Mouse (Mus musculus) embryonic fibroblast, embryonic 13.5 days (primary cell): Measurements from ENCODE around the gene Slk. TPM values are rescaled to one million over a fixed set of nuclear protein-coding genes. Genes with fewer than 3 reads are reported as not detected.

ENCODE experiments used
- H3K27ac ChIP-seq: 2 replicates; pipeline ENCODE4 v1.5.1; 2012; ENCODE audit warnings: low read length, control low read depth, inconsistent platforms; ENCODE audit not compliant: insufficient read depth
- H3K4me1 ChIP-seq: 2 replicates; pipeline ENCODE4 v1.6.1; 2011; ENCODE audit warnings: low read length; ENCODE audit not compliant: control insufficient read depth, insufficient read depth
- H3K4me3 ChIP-seq: 2 replicates; pipeline ENCODE4 v1.5.1; 2011; ENCODE audit warnings: mild to moderate bottlenecking, control low read depth, low read length; ENCODE audit not compliant: insufficient read depth
- CTCF ChIP-seq: IDR thresholded peaks from 2 replicates; pipeline ENCODE4 v1.5.1; 2011; ENCODE audit warnings: mild to moderate bottlenecking, control low read depth, low read length, moderate library complexity, borderline replicate concordance; ENCODE audit not compliant: insufficient read depth
- POLR2A ChIP-seq: IDR thresholded peaks from 2 replicates; pipeline ENCODE4 v1.6.1; 2011; ENCODE audit warnings: low read depth, mild to moderate bottlenecking, control low read depth, low read length, moderate library complexity
- polyA plus RNA-seq: library from polyadenylated mRNA; stranded (reverse); fragments of >200 nt; gene quantifications from 2 replicates; pipeline ENCODE4 v1.2.4, GENCODE M21; 2011; ENCODE audit warnings: low read depth; ENCODE audit not compliant: missing spikeins, insufficient read length

Gene Slk
- 60.9 and 65.6 TPM in 2 replicates for polyA plus RNA-seq

GRCm38 (mm10) chr19:47579225-47579787 lies at the start of gene Slk:
Gene Slk, plus strand, starts transcription at chr19:47579678.
- Histone ChIP-seq H3K4me3 (peak within 1 kb of the TSS; percentile 99), H3K4me1 (peaks cover 2% of the 10 kb centered on the region), H3K27ac (peak within 1 kb of the TSS; percentile 66)
- TF ChIP-seq CTCF (no peak), POLR2A (peak; percentile 85)

DNA sequence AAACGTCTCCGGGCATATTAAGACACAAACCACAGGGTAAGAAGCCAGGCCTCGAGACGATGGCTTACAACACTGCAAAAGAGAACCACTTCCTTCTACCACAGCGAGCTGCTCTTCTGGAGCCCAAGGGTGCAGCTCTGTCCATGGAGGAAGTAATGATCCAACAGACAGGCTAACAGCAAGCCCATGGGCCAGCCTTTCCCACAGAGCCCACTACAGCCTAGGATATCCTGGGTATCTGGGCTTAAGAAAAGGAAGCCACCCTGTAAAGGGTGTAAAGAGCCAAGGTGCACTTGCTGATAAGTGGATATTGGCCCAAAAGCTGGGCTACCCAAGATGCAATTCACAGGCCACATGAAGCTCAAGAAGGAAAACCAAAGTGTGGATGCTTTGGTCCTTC lies 48.2 kb upstream of the Slk start:
- no peak for TF ChIP-seq POLR2A
- TF ChIP-seq CTCF: no peak
- Histone ChIP-seq H3K4me3 (no peak overlapping the region), H3K27ac (no peak overlapping the region), H3K4me1 (peaks cover 6% of the 10 kb centered on the region; the same call in 1 of the 2 replicates)

DNA sequence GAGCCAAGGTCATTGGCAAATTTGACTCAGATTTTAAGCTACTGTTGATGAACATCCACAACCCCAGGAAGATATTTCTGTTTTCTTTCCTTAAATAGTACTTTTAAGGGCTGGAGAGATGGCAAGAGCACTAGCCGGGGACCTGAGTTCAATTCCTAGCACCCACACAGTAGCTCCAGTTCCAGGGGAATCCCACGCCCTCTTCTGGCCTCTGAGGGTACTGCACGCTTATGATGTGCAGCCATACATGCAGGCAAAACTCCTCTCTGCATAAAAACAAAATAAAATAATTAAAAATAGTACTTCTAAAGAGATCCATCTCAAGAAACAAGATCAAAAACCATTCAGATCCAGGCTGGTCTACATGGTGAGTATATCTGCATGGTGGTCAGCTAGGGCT lies 47.0 kb upstream of the Slk start:
- H3K27ac ChIP-seq: no peak overlapping the region
- no peaks in the 10 kb centered on the region for H3K4me1 ChIP-seq
- H3K4me3 ChIP-seq: no peak overlapping the region
- TF ChIP-seq CTCF (no peak), POLR2A (no peak)

GRCm38 (mm10) chr19:47534131-47534530 lies 45.3 kb upstream of the Slk start:
- Histone ChIP-seq H3K4me1 (no peaks in the 10 kb centered on the region), H3K4me3 (no peak overlapping the region), H3K27ac (no peak overlapping the region)
- TF ChIP-seq POLR2A (no peak), CTCF (no peak)

GRCm38 (mm10) chr19:47536521-47537299 lies 42.8 kb upstream of the Slk start:
- peak overlapping the region; percentile 62 for H3K27ac ChIP-seq
- peak overlapping the region; percentile 46 for H3K4me3 ChIP-seq
- H3K4me1 ChIP-seq: no peaks in the 10 kb centered on the region
- TF ChIP-seq CTCF (no peak), POLR2A (peak; percentile 65)

DNA sequence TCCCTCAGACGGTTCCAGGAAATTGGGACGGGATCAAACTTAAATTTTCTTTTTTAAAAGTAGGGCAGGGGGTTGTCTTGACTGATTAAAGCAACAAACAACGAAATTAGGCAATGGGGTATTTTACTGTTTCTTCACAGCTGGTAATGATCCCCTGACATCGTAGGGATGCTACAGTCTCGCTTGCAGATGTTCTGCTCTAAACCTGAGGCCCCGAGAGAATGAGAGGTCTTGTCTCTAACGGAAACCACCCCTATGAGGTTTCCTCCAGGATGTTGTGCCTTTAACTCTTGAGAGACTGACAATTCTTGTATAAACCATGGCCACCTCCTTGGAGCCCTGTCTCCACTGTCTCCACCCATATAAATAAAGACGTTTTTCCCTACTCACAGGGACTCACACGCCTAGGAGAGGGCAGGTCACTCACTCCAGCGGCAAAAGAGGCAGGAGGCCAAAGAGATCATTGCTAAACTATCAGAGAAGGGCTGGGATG lies 42.1 kb upstream of the Slk start, which contains the start of gene Stn1:
TSS of gene Stn1 (minus strand) at position 208 of the 493 bp plus-strand sequence.
- Histone ChIP-seq H3K4me1 (no peaks in the 10 kb centered on the region), H3K4me3 (peak within 1 kb of the TSS; percentile 46), H3K27ac (peak within 1 kb of the TSS; percentile 62)
- TF ChIP-seq CTCF (no peak), POLR2A (no peak)

GRCm38 (mm10) chr19:47537879-47538278 lies 41.6 kb upstream of the Slk start:
- TF ChIP-seq POLR2A (no peak), CTCF (no peak)
- no peaks in the 10 kb centered on the region for H3K4me1 ChIP-seq
- H3K4me3 ChIP-seq: no peak overlapping the region
- peak overlapping the region; percentile 62; the same call in 1 of the 2 replicates for H3K27ac ChIP-seq

DNA sequence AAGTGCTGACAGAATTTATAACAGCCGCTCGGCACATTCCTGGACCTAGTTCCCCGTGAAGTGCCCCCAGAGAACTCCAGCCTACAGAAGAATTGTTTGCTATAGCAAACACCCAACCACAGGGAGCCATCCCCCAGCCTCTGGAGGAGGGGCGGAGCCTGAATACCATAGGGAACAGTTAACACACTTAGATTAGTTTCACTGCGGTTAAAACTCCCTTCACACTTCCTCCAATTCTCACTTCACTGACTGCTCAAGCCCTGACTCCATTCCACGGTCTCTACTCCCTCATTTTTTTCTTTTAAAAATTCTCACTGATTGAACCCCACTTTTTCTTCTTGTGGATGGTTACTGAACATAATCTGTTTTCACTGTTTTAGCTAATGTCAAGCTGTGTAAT lies 40.7 kb upstream of the Slk start:
- TF ChIP-seq POLR2A: no peak
- TF ChIP-seq CTCF: no peak
- no peak overlapping the region for H3K4me3 ChIP-seq
- H3K4me1 ChIP-seq: no peaks in the 10 kb centered on the region
- peak overlapping the region; percentile 45 for H3K27ac ChIP-seq

- no peaks in the 10 kb centered on the region for H3K4me1 ChIP-seq
- no peak overlapping the region for H3K27ac ChIP-seq
- no peak overlapping the region for H3K4me3 ChIP-seq
- TF ChIP-seq POLR2A: no peak
- no peak for TF ChIP-seq CTCF
Observed at GRCm38 (mm10) chr19:47542441-47542840, 37.0 kb upstream of the Slk start.

- Histone ChIP-seq H3K27ac (no peak overlapping the region), H3K4me1 (peaks cover 5% of the 10 kb centered on the region; the same call in 1 of the 2 replicates), H3K4me3 (no peak overlapping the region)
- TF ChIP-seq CTCF (no peak), POLR2A (no peak)
Observed at GRCm38 (mm10) chr19:47545055-47545454, 34.4 kb upstream of the Slk start.
